Comparison of ENCODE assay signal across 15 mouse cellular contexts in the genomic region with DNA sequence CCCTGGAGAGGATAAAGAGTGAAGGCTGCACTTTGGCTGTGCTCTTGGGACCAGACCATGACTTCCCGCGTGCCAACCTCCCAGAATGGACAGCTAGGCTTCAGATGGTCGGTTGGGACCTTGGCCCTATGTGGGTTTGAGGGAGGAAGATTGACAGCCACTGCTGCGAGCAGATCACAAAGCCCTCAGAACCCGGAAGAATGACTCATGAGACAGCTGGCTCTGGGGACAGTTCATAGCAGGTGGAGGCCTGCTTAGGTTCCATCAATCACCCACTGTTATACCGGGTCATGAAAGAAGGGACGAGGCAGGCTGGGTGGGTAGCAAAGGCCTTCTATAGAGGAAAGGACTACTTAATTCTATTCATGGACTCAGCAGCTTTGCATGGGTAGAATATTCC.
DNase-seq lines count a peak whose midpoint lies in the region; ATAC-seq and TF ChIP-seq lines count a peak whose summit lies in the region.
"Had no signal": no experiment of that assay in that cellular context is flagged by ENCODE, and none has a peak within 500 bp of the region (broad histone marks: within the 10 kb centered on the region; RNA-seq: fewer than 3 reads in every experiment).

No protein-coding gene starts in this region.

- TF ChIP-seq POLR2A in heart, adult 2 months (IDR thresholded peaks at IDR 0.05; ENCODE audit: insufficient read depth, low read depth, low read length), result no peak

- H3K36me3 ChIP-seq in heart, embryonic 10.5 days, result no peaks in the 10 kb centered on the region
- no peaks in the 10 kb centered on the region for H3K36me3 ChIP-seq in heart, adult 2 months (ENCODE audit: control insufficient read depth, insufficient read depth, low read length)
- no peaks in the 10 kb centered on the region for H3K36me3 ChIP-seq in embryonic facial prominence, embryonic 10.5 days (replicated peaks)
- no peaks in the 10 kb centered on the region for H3K36me3 ChIP-seq in stomach, embryonic 15.5 days
- H3K36me3 ChIP-seq: heart, embryonic 12.5 days; kidney, embryonic 15.5 days; lung, embryonic 15.5 days; neural tube, embryonic 13.5 days had no signal

- WGBS in heart, embryonic 10.5 days, result 58% methylated on average over 7 of the region's 7 CpGs
- WGBS in heart, adult 2 months, result 75% methylated on average over 7 of the region's 7 CpGs
- 76% methylated on average over 7 of the region's 7 CpGs for WGBS in embryonic facial prominence, embryonic 10.5 days
- WGBS in stomach, embryonic 15.5 days, result 60% methylated on average over 7 of the region's 7 CpGs

- H3K4me1 ChIP-seq in heart, embryonic 10.5 days, result peaks cover 59% of the 10 kb centered on the region
- peaks cover 1% of the 10 kb centered on the region; the same call in 1 of the 2 replicates for H3K4me1 ChIP-seq in heart, adult 2 months (ENCODE audit: control insufficient read depth, insufficient read depth, low read length)
- H3K4me1 ChIP-seq in embryonic facial prominence, embryonic 10.5 days, result peaks cover 19% of the 10 kb centered on the region
- no peaks in the 10 kb centered on the region for H3K4me1 ChIP-seq in stomach, embryonic 15.5 days
- H3K4me1 ChIP-seq: neural tube, embryonic 13.5 days had no signal

- 0 out of 2 replicates have a peak, but pooled peaks have one; percentile 31 for ATAC-seq in stomach, embryonic 15.5 days (ENCODE audit: insufficient read depth, low FRiP score, low read depth)
- ATAC-seq: forebrain, embryonic 14.5 days had no signal

- no peak for TF ChIP-seq EP300 in heart, adult 2 months (IDR thresholded peaks at IDR 0.05; ENCODE audit: insufficient read depth, low read depth, low read length)

- no peak for DNase-seq in heart, embryonic 10.5 days (ENCODE audit: low spot score)
- no peak for DNase-seq in heart, adult 2 months
- DNase-seq in embryonic facial prominence, embryonic 10.5 days (ENCODE audit: low spot score), result no peak
- DNase-seq in gastrocnemius, postnatal 10 days, result peak; percentile 47
- DNase-seq in right cerebral cortex, postnatal 36 days (ENCODE audit: low spot score in 2 of 2), result no peak
- no peak for DNase-seq in layer of hippocampus, postnatal 25 days (ENCODE audit: extremely low spot score in 1 of 2, low spot score in 1 of 2)
- DNase-seq: adrenal gland, adult 2 months; heart, postnatal 4 days had no signal

- H3K9me3 ChIP-seq in heart, embryonic 10.5 days, result no peaks in the 10 kb centered on the region
- no peaks in the 10 kb centered on the region for H3K9me3 ChIP-seq in embryonic facial prominence, embryonic 10.5 days
- H3K9me3 ChIP-seq in stomach, embryonic 15.5 days, result no peaks in the 10 kb centered on the region
- H3K9me3 ChIP-seq: heart, embryonic 12.5 days; kidney, embryonic 15.5 days; lung, embryonic 15.5 days; neural tube, embryonic 13.5 days had no signal

- H3K79me2 ChIP-seq in heart, adult 2 months (replicated peaks; ENCODE audit: control insufficient read depth, insufficient read depth, low read length), result no peaks in the 10 kb centered on the region

- no peak overlapping the region for H3K4me3 ChIP-seq in heart, embryonic 10.5 days
- no peak overlapping the region for H3K4me3 ChIP-seq in heart, adult 2 months
- H3K4me3 ChIP-seq in embryonic facial prominence, embryonic 10.5 days, result no peak overlapping the region
- H3K4me3 ChIP-seq in stomach, embryonic 15.5 days (replicated peaks), result no peak overlapping the region
- H3K4me3 ChIP-seq: heart, embryonic 12.5 days; kidney, embryonic 15.5 days; layer of hippocampus, adult 2 months; lung, embryonic 15.5 days; neural tube, embryonic 13.5 days had no signal

- no peak overlapping the region for H3K4me2 ChIP-seq in stomach, embryonic 15.5 days
- H3K4me2 ChIP-seq: heart, embryonic 12.5 days; kidney, embryonic 15.5 days; lung, embryonic 15.5 days; neural tube, embryonic 13.5 days had no signal

- no peak overlapping the region for H3K9ac ChIP-seq in heart, adult 2 months (ENCODE audit: low read depth, low read length)
- H3K9ac ChIP-seq in stomach, embryonic 15.5 days, result no peak overlapping the region
- H3K9ac ChIP-seq: heart, embryonic 12.5 days; kidney, embryonic 15.5 days; lung, embryonic 15.5 days; neural tube, embryonic 13.5 days had no signal

- intact Hi-C loops in heart, adult 2 months (cut with DNase I), result no loop called here

- H3K27ac ChIP-seq in heart, embryonic 10.5 days, result peak overlapping the region; percentile 52; the same call in 1 of the 2 replicates
- H3K27ac ChIP-seq in heart, adult 2 months, result no peak overlapping the region
- peak overlapping the region; percentile 63; the same call in 1 of the 2 replicates for H3K27ac ChIP-seq in embryonic facial prominence, embryonic 10.5 days (replicated peaks)
- no peak overlapping the region; the same call in 1 of the 2 replicates for H3K27ac ChIP-seq in stomach, embryonic 15.5 days
- H3K27ac ChIP-seq: kidney, embryonic 15.5 days; layer of hippocampus, adult 2 months; lung, embryonic 15.5 days; neural tube, embryonic 13.5 days had no signal

- TF ChIP-seq CTCF in heart, adult 2 months (IDR thresholded peaks at IDR 0.05), result no peak

- no peaks in the 10 kb centered on the region for H3K27me3 ChIP-seq in heart, embryonic 10.5 days (ENCODE audit: insufficient read depth, poor library complexity, severe bottlenecking)
- H3K27me3 ChIP-seq in heart, adult 2 months (ENCODE audit: control insufficient read depth, insufficient read depth, low read length), result no peaks in the 10 kb centered on the region
- H3K27me3 ChIP-seq in embryonic facial prominence, embryonic 10.5 days (replicated peaks; ENCODE audit: low read depth, poor library complexity, severe bottlenecking), result 0 out of 2 replicates have a peak, but pooled peaks cover 6% of the 10 kb centered on the region
- no peaks in the 10 kb centered on the region for H3K27me3 ChIP-seq in stomach, embryonic 15.5 days (replicated peaks)
- H3K27me3 ChIP-seq: heart, embryonic 12.5 days; kidney, embryonic 15.5 days; lung, embryonic 15.5 days; neural tube, embryonic 13.5 days had no signal

Comparison
In these comparisons a context has a peak if more than half of its experiments do, and no peak if none do; other contexts are left out.
1. H3K27ac ChIP-seq: peak in heart, embryonic 10.5 days (single experiment) and embryonic facial prominence, embryonic 10.5 days (single experiment); none in heart, adult 2 months (single experiment) and stomach, embryonic 15.5 days (single experiment).